Mouse (Mus musculus) ES-E14 (cell line): ENCODE results near the gene Slco1a1.

Experiments
- CHD2 ChIP-seq: IDR thresholded peaks from 2 replicates; pipeline ENCODE4 v1.6.1; 2014; ENCODE audit warnings: mild to moderate bottlenecking, low read depth, low read length, inconsistent platforms
- ZC3H11A ChIP-seq: IDR thresholded peaks from 2 replicates; pipeline ENCODE4 v1.6.1; 2012; ENCODE audit warnings: low read depth, mild to moderate bottlenecking, inconsistent platforms, low read length, borderline replicate concordance

- no peak for TF ChIP-seq CHD2
- no peak for TF ChIP-seq ZC3H11A
These were observed at the start of gene Slco1a1 for GRCm38 (mm10) chr6:141946862-141947261.
